In the genomic region with DNA sequence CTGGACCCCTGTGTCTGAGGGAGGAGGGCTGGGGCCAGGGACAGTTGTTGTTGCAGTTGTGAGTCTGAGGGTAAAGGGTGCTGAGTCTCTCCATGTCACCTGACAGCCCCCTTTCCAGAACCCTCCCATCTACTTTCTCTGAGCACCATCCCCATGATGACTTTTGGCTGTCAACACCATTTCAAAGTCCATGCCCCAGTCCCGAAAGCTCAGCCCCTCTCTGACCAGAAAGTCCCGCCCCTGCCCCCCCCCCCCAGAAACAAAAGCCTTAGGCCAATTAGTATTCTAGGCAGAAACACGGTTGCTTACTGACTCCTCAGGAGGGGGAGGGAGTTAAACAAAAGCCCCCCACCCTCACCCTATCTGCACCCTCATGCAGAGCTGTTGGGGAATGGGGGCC, we compare ENCODE assay signal across 17 mouse cellular contexts. TPM values are rescaled to one million over a fixed set of nuclear protein-coding genes. Genes with fewer than 3 reads are reported as not detected.
DNase-seq lines count a peak whose midpoint lies in the region; ATAC-seq and TF ChIP-seq lines count a peak whose summit lies in the region.
"Had no signal": no experiment of that assay in that cellular context is flagged by ENCODE, and none has a peak within 500 bp of the region (broad histone marks: within the 10 kb centered on the region; RNA-seq: fewer than 3 reads in every experiment).

No protein-coding gene starts in this region.

- TF ChIP-seq POLR2A in olfactory bulb, adult 2 months (IDR thresholded peaks at IDR 0.05; ENCODE audit: insufficient read depth, low read depth, low read length), result no peak

- no peak for TF ChIP-seq EP300 in liver, postnatal 0 days (IDR thresholded peaks at IDR 0.05; ENCODE audit: low read depth)

- no peak overlapping the region for H3K27ac ChIP-seq in liver, embryonic 13.5 days
- peak overlapping the region; percentile 80 for H3K27ac ChIP-seq in forebrain, embryonic 15.5 days (replicated peaks)
- no peak overlapping the region for H3K27ac ChIP-seq in liver, postnatal 0 days (ENCODE audit: low read depth)
- H3K27ac ChIP-seq in olfactory bulb, adult 2 months (ENCODE audit: insufficient read depth, low read depth, low read length), result peak overlapping the region; percentile 94
- H3K27ac ChIP-seq: embryonic facial prominence, embryonic 15.5 days; liver, embryonic 15.5 days had no signal

- peaks cover 41% of the 10 kb centered on the region for H3K27me3 ChIP-seq in liver, embryonic 13.5 days
- no peaks in the 10 kb centered on the region for H3K27me3 ChIP-seq in forebrain, embryonic 15.5 days
- peaks cover 25% of the 10 kb centered on the region for H3K27me3 ChIP-seq in liver, postnatal 0 days (ENCODE audit: insufficient read depth, low read length)

- H3K4me1 ChIP-seq in liver, embryonic 13.5 days (replicated peaks), result 0 out of 2 replicates have a peak, but pooled peaks cover 4% of the 10 kb centered on the region
- H3K4me1 ChIP-seq in forebrain, embryonic 15.5 days, result peaks cover 61% of the 10 kb centered on the region
- 0 out of 2 replicates have a peak, but pooled peaks cover 4% of the 10 kb centered on the region for H3K4me1 ChIP-seq in liver, postnatal 0 days (ENCODE audit: insufficient read depth)
- peaks cover 33% of the 10 kb centered on the region for H3K4me1 ChIP-seq in olfactory bulb, adult 2 months (ENCODE audit: control insufficient read depth, insufficient read depth, low read length)
- H3K4me1 ChIP-seq: liver, embryonic 15.5 days had no signal

- H3K36me3 ChIP-seq in liver, embryonic 13.5 days, result no peaks in the 10 kb centered on the region
- peaks cover 11% of the 10 kb centered on the region for H3K36me3 ChIP-seq in forebrain, embryonic 15.5 days
- no peaks in the 10 kb centered on the region for H3K36me3 ChIP-seq in liver, postnatal 0 days (replicated peaks; ENCODE audit: insufficient read depth, low read length)
- H3K36me3 ChIP-seq: embryonic facial prominence, embryonic 15.5 days; liver, embryonic 15.5 days had no signal

- WGBS in liver, embryonic 13.5 days (ENCODE audit: insufficient replicate concordance), result 44% methylated on average over 3 of the region's 3 CpGs
- WGBS in forebrain, embryonic 15.5 days, result 3% methylated on average over 3 of the region's 3 CpGs
- 35% methylated on average over 2 of the region's 3 CpGs for WGBS in liver, postnatal 0 days (ENCODE audit: insufficient replicate concordance)
- WGBS in olfactory bulb, adult 2 months, result 10% methylated on average over 3 of the region's 3 CpGs

- H3K9me3 ChIP-seq in liver, embryonic 13.5 days (replicated peaks), result no peaks in the 10 kb centered on the region
- no peaks in the 10 kb centered on the region for H3K9me3 ChIP-seq in forebrain, embryonic 15.5 days
- H3K9me3 ChIP-seq in liver, postnatal 0 days (ENCODE audit: low read length), result no peaks in the 10 kb centered on the region
- H3K9me3 ChIP-seq: embryonic facial prominence, embryonic 15.5 days; liver, embryonic 15.5 days had no signal

- no peak for DNase-seq in liver, embryonic 13.5 days
- no peak for DNase-seq in liver
- DNase-seq in liver, postnatal 0 days, result no peak
- DNase-seq in layer of hippocampus, postnatal 25 days (ENCODE audit: extremely low spot score in 1 of 2, low spot score in 1 of 2), result no peak
- DNase-seq in urinary bladder, adult 18-20 months (ENCODE audit: low spot score in 2 of 2), result no peak
- DNase-seq: adrenal gland, postnatal 14 days; heart, adult 18-20 months; heart, postnatal 36 days; lung, postnatal 4 days had no signal

- peak; percentile 25; the same call in 1 of the 2 replicates for ATAC-seq in liver, embryonic 13.5 days (ENCODE audit: low read depth)
- no peak for ATAC-seq in forebrain, embryonic 15.5 days (replicated peaks)
- ATAC-seq in liver, postnatal 0 days, result peak; percentile 43

- no peak overlapping the region for H3K4me2 ChIP-seq in liver, embryonic 13.5 days
- peak overlapping the region; percentile 79 for H3K4me2 ChIP-seq in forebrain, embryonic 15.5 days (replicated peaks)
- no peak overlapping the region for H3K4me2 ChIP-seq in liver, postnatal 0 days (ENCODE audit: low read depth, low read length)
- H3K4me2 ChIP-seq: embryonic facial prominence, embryonic 15.5 days; liver, embryonic 15.5 days had no signal

- H3K4me3 ChIP-seq in liver, embryonic 13.5 days (replicated peaks), result no peak overlapping the region
- H3K4me3 ChIP-seq in forebrain, embryonic 15.5 days, result peak overlapping the region; percentile 32; the same call in 1 of the 2 replicates
- H3K4me3 ChIP-seq in liver, postnatal 0 days (ENCODE audit: low read depth, low read length), result no peak overlapping the region
- peak overlapping the region; percentile 42 for H3K4me3 ChIP-seq in olfactory bulb, adult 2 months (ENCODE audit: insufficient read depth, low read depth, low read length)
- H3K4me3 ChIP-seq: embryonic facial prominence, embryonic 15.5 days; liver, embryonic 15.5 days had no signal

- no peak for TF ChIP-seq CTCF in liver, postnatal 0 days (IDR thresholded peaks at IDR 0.05; ENCODE audit: low read depth)
- TF ChIP-seq CTCF in olfactory bulb, adult 2 months (IDR thresholded peaks at IDR 0.05; ENCODE audit: insufficient read depth, low read depth, low read length), result no peak

- H3K9ac ChIP-seq in liver, embryonic 13.5 days, result no peak overlapping the region
- H3K9ac ChIP-seq in forebrain, embryonic 15.5 days (replicated peaks), result 0 out of 2 replicates have a peak overlapping the region, but pooled peaks have one; percentile 40
- H3K9ac ChIP-seq in liver, postnatal 0 days (replicated peaks), result no peak overlapping the region
- H3K9ac ChIP-seq: embryonic facial prominence, embryonic 15.5 days; liver, embryonic 15.5 days had no signal

RNA-seq across cellular contexts. Expression of gene Cadm4, which starts 5.6 kb away (rescaled TPM):
- polyA plus RNA-seq in liver, embryonic 13.5 days (2015; fragmentation: Nextera tagmentation; extraction: Ambion mirVana), result 0.20 and 0.22 TPM in 2 replicates
- 70.1 and 76.4 TPM in 2 replicates for polyA plus RNA-seq in forebrain, embryonic 15.5 days (2015; fragmentation: Nextera tagmentation; extraction: Ambion mirVana)
- polyA plus RNA-seq in liver, postnatal 0 days (2015; fragmentation: Nextera tagmentation; extraction: Ambion mirVana), result 0.17 and 0.46 TPM in 2 replicates
- polyA plus RNA-seq in olfactory bulb, adult 2 months (2012; ENCODE audit: insufficient read depth, insufficient read length, low replicate concordance, missing spikeins), result not detected in 2 replicates
- 100 to 1,000 TPM; 156 to 179 TPM for total RNA-seq in layer of hippocampus, postnatal 25 days (2021)

RNA-seq across cellular contexts. Expression of gene Zfp428, which starts 19.4 kb away (rescaled TPM):
- 7.0 and 8.3 TPM in 2 replicates for polyA plus RNA-seq in liver, embryonic 13.5 days (2015; fragmentation: Nextera tagmentation; extraction: Ambion mirVana)
- polyA plus RNA-seq in forebrain, embryonic 15.5 days (2015; fragmentation: Nextera tagmentation; extraction: Ambion mirVana), result 296 and 306 TPM in 2 replicates
- polyA plus RNA-seq in liver, postnatal 0 days (2015; fragmentation: Nextera tagmentation; extraction: Ambion mirVana), result 3.3 and 4.1 TPM in 2 replicates
- not detected in 2 replicates for polyA plus RNA-seq in olfactory bulb, adult 2 months (2012; ENCODE audit: insufficient read depth, insufficient read length, low replicate concordance, missing spikeins)
- 10 to 100 TPM; 39.8 to 45.0 TPM for total RNA-seq in layer of hippocampus, postnatal 25 days (2021)

RNA-seq across cellular contexts. Expression of gene AC161166.1, which starts 24.9 kb away (rescaled TPM):
- not detected in 2 replicates for polyA plus RNA-seq in liver, embryonic 13.5 days (2015; fragmentation: Nextera tagmentation; extraction: Ambion mirVana)
- polyA plus RNA-seq in forebrain, embryonic 15.5 days (2015; fragmentation: Nextera tagmentation; extraction: Ambion mirVana), result 1.5 and 1.7 TPM in 2 replicates
- polyA plus RNA-seq in liver, postnatal 0 days (2015; fragmentation: Nextera tagmentation; extraction: Ambion mirVana), result not detected in 2 replicates
- not detected in 2 replicates for polyA plus RNA-seq in olfactory bulb, adult 2 months (2012; ENCODE audit: insufficient read depth, insufficient read length, low replicate concordance, missing spikeins)
- not detected for total RNA-seq in layer of hippocampus, postnatal 25 days (2021)
- total RNA-seq: adrenal gland, postnatal 14 days; heart, adult 18-20 months; heart, postnatal 36 days; left cerebral cortex, postnatal 10 days had no signal
- polyA plus RNA-seq: liver, embryonic 15.5 days; urinary bladder, adult 2 months had no signal

RNA-seq across cellular contexts. Expression of gene Plaur, which starts 25.1 kb away (rescaled TPM):
- 1.9 and 2.3 TPM in 2 replicates for polyA plus RNA-seq in liver, embryonic 13.5 days (2015; fragmentation: Nextera tagmentation; extraction: Ambion mirVana)
- 1.3 and 1.6 TPM in 2 replicates for polyA plus RNA-seq in forebrain, embryonic 15.5 days (2015; fragmentation: Nextera tagmentation; extraction: Ambion mirVana)
- polyA plus RNA-seq in liver, postnatal 0 days (2015; fragmentation: Nextera tagmentation; extraction: Ambion mirVana), result 9.3 and 10.8 TPM in 2 replicates
- not detected in 2 replicates for polyA plus RNA-seq in olfactory bulb, adult 2 months (2012; ENCODE audit: insufficient read depth, insufficient read length, low replicate concordance, missing spikeins)
- 1 to 10 TPM in 1 of 2 experiments, under 1 TPM in 1; 0.40 to 1.0 TPM for total RNA-seq in layer of hippocampus, postnatal 25 days (2021)

RNA-seq across cellular contexts. Expression of gene Irgc1, which starts 35.3 kb away (rescaled TPM):
- not detected in 2 replicates for polyA plus RNA-seq in liver, embryonic 13.5 days (2015; fragmentation: Nextera tagmentation; extraction: Ambion mirVana)
- not detected in 2 replicates for polyA plus RNA-seq in forebrain, embryonic 15.5 days (2015; fragmentation: Nextera tagmentation; extraction: Ambion mirVana)
- polyA plus RNA-seq in liver, postnatal 0 days (2015; fragmentation: Nextera tagmentation; extraction: Ambion mirVana), result 0.18 and 0.28 TPM in 2 replicates
- polyA plus RNA-seq in olfactory bulb, adult 2 months (2012; ENCODE audit: insufficient read depth, insufficient read length, low replicate concordance, missing spikeins), result not detected in 2 replicates
- total RNA-seq in layer of hippocampus, postnatal 25 days (2021), result not detected
- total RNA-seq: adrenal gland, postnatal 14 days; heart, adult 18-20 months; heart, postnatal 36 days had no signal
- polyA plus RNA-seq: embryonic facial prominence, embryonic 15.5 days; kidney, postnatal 0 days; stomach, embryonic 14.5 days had no signal

Comparison
In these comparisons a context has a peak if more than half of its experiments do, and no peak if none do; other contexts are left out.
1. H3K27ac ChIP-seq: peak in forebrain, embryonic 15.5 days (single experiment) and olfactory bulb, adult 2 months (single experiment); none in liver, embryonic 13.5 days (single experiment) and liver, postnatal 0 days (single experiment).
2. H3K4me3 ChIP-seq: peak in forebrain, embryonic 15.5 days (single experiment) and olfactory bulb, adult 2 months (single experiment); none in liver, embryonic 13.5 days (single experiment) and liver, postnatal 0 days (single experiment).
3. RNA of gene Cadm4, which starts 5.6 kb away (polyA plus RNA-seq): not detected in olfactory bulb, adult 2 months and 70.1 to 76.4 TPM in forebrain, embryonic 15.5 days; 0.17 to 0.46 TPM in liver, postnatal 0 days and 0.20 to 0.22 TPM in liver, embryonic 13.5 days; every median in the first group is over 10 times any median in the second.
4. RNA of gene Zfp428, which starts 19.4 kb away (polyA plus RNA-seq): 296 to 306 TPM in forebrain, embryonic 15.5 days; 7.0 to 8.3 TPM in liver, embryonic 13.5 days, 3.3 to 4.1 TPM in liver, postnatal 0 days and not detected in olfactory bulb, adult 2 months; every median in the first group is over 10 times any median in the second.